Mouse (Mus musculus) forebrain, embryonic 13.5 days (tissue): ENCODE results near the gene Gpd1. TPM values are rescaled to one million over a fixed set of nuclear protein-coding genes. Genes with fewer than 3 reads are reported as not detected.
"Not testable (repeated sequence)": the region's sequence is repeated elsewhere in the genome, so short reads cannot be mapped to it uniquely, and the experiment has no call there.

Experiments used
- ATAC-seq: fragments of 200-750 bp; cut with Nextera tagmentation; 2 replicates; pipeline ENCODE4 v1.8.0; 2017
- H3K27ac ChIP-seq: fragments of 300-500 bp; sonication (generic); 2 replicates; pipeline ENCODE4 v1.5.1; 2015; ENCODE audit warnings: inconsistent platforms, mild to moderate bottlenecking, moderate library complexity
- H3K27me3 ChIP-seq: fragments of 300-500 bp; sonication (generic); 2 replicates; pipeline ENCODE4 v1.6.1; 2015; ENCODE audit warnings: mild to moderate bottlenecking, inconsistent platforms
- H3K36me3 ChIP-seq: fragments of 300-500 bp; sonication (generic); 2 replicates; pipeline ENCODE4 v1.6.1; 2015; ENCODE audit warnings: mild to moderate bottlenecking, inconsistent platforms; ENCODE audit not compliant: poor library complexity, severe bottlenecking
- H3K4me1 ChIP-seq: fragments of 300-500 bp; sonication (generic); 2 replicates; pipeline ENCODE4 v1.6.1; 2015; ENCODE audit warnings: inconsistent platforms
- H3K4me2 ChIP-seq: fragments of 300-500 bp; sonication (generic); 2 replicates; pipeline ENCODE4 v1.6.1; 2015; ENCODE audit warnings: inconsistent platforms, mild to moderate bottlenecking, moderate library complexity
- H3K4me3 ChIP-seq: fragments of 300-500 bp; sonication (generic); 2 replicates; pipeline ENCODE4 v1.5.1; 2015; ENCODE audit warnings: mild to moderate bottlenecking, inconsistent platforms
- H3K9ac ChIP-seq: fragments of 300-500 bp; sonication (generic); 2 replicates; pipeline ENCODE4 v1.6.1; 2015; ENCODE audit warnings: mild to moderate bottlenecking, inconsistent platforms
- H3K9me3 ChIP-seq: fragments of 300-500 bp; sonication (generic); replicated peaks from 2 replicates; pipeline ENCODE4 v1.6.1; 2016; ENCODE audit warnings: inconsistent platforms
- WGBS: fragments of 180-500 bp; shearing (Covaris S2); methylation state at CpG from one replicate; pipeline ENCODE4 v1.1.7; 2015; 5-methylcytosine and 5-hydroxymethylcytosine counted together
- polyA plus RNA-seq: library from polyadenylated mRNA; unstranded; fragments of >200 nt; fragmentation: Nextera tagmentation; extraction: Ambion mirVana; gene quantifications from 2 replicates; pipeline ENCODE4 v1.2.1, GENCODE M21; 2015

Gene Gpd1
- polyA plus RNA-seq, 1 experiment from 2014 or later, result 1.2 TPM

DNA sequence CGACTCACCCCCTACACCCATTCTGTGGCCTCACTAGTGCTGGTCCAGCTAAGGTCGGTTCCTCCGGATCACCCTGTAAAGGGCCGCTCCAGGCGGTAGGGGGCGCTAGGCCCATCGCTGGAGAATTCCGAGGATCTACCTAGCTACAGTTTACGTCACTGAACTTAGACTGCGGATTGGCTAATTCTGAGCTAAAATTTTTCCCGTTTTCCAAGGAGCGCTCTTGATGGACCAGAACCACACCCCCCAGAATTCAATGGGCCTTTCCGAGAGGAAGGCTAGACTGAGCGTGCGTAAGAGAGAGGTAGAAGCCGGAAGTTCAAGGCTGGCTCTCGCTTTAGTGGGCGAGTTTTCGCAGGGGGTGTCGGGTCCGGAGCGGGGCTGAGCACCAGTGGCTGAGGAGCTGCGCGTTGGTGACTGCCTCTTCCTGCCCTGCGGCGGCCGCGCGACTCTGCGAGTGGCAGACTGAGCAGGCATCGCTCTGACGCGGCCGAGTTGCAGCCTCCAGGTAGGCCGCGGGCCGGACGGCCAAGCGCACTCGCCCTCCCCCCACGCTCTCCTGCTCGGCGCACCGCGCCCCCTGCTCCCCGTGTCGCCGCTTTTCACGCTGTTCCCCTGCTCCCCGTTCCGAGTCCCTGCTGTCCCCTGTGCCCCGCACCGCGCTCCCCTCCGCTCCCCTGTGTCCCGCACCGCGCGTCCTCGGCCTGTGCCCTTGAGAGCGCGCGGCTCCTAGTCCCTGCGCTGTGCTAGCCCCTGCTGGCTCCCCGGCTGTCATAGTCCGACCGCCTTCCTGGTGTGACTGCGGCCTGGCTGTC, 8.2 kb downstream of the Gpd1 start, which contains the start of gene Cox14:
Gene Cox14, plus strand, starts transcription at position 278 of the 815 bp plus-strand sequence.
- H3K27me3 ChIP-seq, result no peaks in the 10 kb centered on the region
- WGBS, result under 1% methylated on average over 49 of the region's 68 CpGs

DNA sequence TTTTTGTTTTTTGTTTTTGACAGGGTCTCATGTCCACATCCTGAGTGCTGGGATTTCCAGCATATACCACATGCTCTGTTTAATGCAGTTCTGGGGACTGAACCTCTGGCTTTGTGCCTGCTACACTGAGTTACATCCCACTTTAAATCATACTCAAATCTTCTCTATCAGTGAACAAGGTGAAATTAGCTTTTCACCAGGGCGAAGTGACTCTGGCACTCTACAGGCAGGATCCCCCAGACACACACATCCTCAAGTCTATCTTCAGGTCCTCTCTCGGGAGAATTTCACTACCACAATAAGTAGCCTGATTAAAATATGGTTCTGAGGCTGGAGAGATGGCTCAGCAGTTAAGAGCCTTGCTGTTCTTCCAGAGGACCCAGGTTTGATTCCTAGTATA, 9.2 kb downstream of the Gpd1 start:
- 78% methylated on average over 2 of the region's 2 CpGs for WGBS
- Histone ChIP-seq H3K27ac (no peak overlapping the region), H3K36me3 (peaks cover 52% of the 10 kb centered on the region)

More for the DNA sequence above, 8.2 kb downstream of the Gpd1 start, which contains the start of gene Cox14:
- peak within 1 kb of the TSS; percentile 92 for H3K4me2 ChIP-seq
- peak within 1 kb of the TSS; percentile 89 for H3K27ac ChIP-seq
- ATAC-seq, result peak; percentile 96
- H3K9me3 ChIP-seq, result no peaks in the 10 kb centered on the region
- H3K36me3 ChIP-seq, result peaks cover 60% of the 10 kb centered on the region
- H3K4me1 ChIP-seq, result peaks cover 35% of the 10 kb centered on the region
- peak within 1 kb of the TSS; percentile 86 for H3K4me3 ChIP-seq
- H3K9ac ChIP-seq, result peak within 1 kb of the TSS; percentile 93

DNA sequence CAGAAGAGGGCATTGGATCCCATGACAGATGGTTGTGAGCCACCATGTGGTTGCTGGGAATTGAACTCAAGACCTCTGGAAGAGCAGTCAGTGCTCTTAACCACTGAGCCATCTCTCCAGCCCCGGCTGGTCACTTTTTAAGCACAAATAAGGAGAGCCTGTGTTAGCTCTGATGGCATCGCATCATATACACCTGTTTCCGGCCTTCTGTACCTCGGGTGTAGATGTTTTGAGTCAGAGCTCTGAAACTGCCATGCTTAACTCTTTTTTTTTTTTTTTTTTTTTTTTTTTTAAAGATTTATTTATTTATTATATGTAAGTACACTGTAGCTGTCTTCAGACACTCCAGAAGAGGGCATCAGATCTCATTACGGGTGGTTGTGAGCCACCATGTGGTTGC, 9.7 kb downstream of the Gpd1 start:
- not testable (repeated sequence) for H3K9me3 ChIP-seq, ATAC-seq, H3K27ac ChIP-seq, H3K4me3 ChIP-seq, H3K9ac ChIP-seq, H3K27me3 ChIP-seq
- H3K4me1 ChIP-seq, result peaks cover 35% of the 10 kb centered on the region
- WGBS, result 96% methylated on average over 4 of the region's 5 CpGs
- H3K36me3 ChIP-seq, result peaks cover 50% of the 10 kb centered on the region
- 0 out of 2 replicates have a peak overlapping the region, but pooled peaks have one; percentile 92 for H3K4me2 ChIP-seq

More for the DNA sequence above, 9.2 kb downstream of the Gpd1 start:
- Histone ChIP-seq H3K9me3 (no peaks in the 10 kb centered on the region), H3K9ac (peak overlapping the region; percentile 93), H3K4me1 (peaks cover 35% of the 10 kb centered on the region), H3K27me3 (no peaks in the 10 kb centered on the region), H3K4me3 (peak overlapping the region; percentile 86), H3K4me2 (peak overlapping the region; percentile 92)
- ATAC-seq, result no peak

DNA sequence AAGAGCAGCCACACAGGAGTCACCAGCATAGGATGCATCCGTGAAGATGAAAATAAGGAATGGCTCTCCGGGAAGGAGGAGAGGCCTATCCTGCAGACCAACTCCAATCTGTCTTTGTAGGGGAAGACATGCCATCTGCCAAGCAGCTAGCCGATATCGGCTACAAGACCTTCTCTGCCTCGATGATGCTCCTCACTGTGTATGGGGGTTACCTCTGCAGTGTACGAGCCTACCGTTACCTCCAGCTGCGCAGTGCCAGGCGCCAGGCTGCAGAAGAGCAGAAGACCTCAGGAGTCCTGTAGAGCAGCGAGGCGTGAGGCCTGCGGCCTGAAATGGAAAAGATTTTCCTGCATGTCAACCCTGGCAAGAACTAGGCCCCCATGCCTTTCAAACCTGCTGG, 10.2 kb downstream of the Gpd1 start:
- Histone ChIP-seq H3K36me3 (peaks cover 47% of the 10 kb centered on the region), H3K9me3 (no peaks in the 10 kb centered on the region), H3K27ac (no peak overlapping the region), H3K4me2 (no peak overlapping the region), H3K4me1 (peaks cover 35% of the 10 kb centered on the region), H3K4me3 (no peak overlapping the region), H3K27me3 (no peaks in the 10 kb centered on the region), H3K9ac (no peak overlapping the region)
- 95% methylated on average over 12 of the region's 12 CpGs for WGBS
- ATAC-seq, result no peak

DNA sequence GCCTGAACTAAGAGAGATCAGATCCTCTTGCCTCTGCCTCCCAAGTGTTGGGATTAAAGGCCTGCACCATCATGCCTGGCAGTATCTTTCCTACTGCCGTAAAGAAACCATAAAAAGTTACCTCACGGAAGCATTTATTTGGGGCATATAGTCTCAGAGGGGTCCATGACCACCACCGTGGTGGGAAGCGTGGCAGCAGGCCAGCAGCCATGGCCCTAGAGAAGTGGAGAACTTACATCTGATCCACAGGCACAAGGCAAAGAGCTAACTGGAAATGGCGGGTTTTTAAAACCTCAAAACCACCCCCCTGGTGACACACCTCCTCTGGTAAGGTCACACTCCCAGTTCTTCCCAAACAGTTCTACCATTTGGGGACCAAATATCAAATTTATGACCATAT, 10.9 kb downstream of the Gpd1 start:
- H3K4me2 ChIP-seq, result no peak overlapping the region
- H3K27me3 ChIP-seq, result no peaks in the 10 kb centered on the region
- peaks cover 50% of the 10 kb centered on the region for H3K36me3 ChIP-seq
- no peak for ATAC-seq
- 96% methylated on average over 5 of the region's 5 CpGs for WGBS
- H3K9ac ChIP-seq, result no peak overlapping the region
- H3K4me1 ChIP-seq, result peaks cover 31% of the 10 kb centered on the region
- H3K4me3 ChIP-seq, result no peak overlapping the region
- H3K27ac ChIP-seq, result no peak overlapping the region
- no peaks in the 10 kb centered on the region for H3K9me3 ChIP-seq

DNA sequence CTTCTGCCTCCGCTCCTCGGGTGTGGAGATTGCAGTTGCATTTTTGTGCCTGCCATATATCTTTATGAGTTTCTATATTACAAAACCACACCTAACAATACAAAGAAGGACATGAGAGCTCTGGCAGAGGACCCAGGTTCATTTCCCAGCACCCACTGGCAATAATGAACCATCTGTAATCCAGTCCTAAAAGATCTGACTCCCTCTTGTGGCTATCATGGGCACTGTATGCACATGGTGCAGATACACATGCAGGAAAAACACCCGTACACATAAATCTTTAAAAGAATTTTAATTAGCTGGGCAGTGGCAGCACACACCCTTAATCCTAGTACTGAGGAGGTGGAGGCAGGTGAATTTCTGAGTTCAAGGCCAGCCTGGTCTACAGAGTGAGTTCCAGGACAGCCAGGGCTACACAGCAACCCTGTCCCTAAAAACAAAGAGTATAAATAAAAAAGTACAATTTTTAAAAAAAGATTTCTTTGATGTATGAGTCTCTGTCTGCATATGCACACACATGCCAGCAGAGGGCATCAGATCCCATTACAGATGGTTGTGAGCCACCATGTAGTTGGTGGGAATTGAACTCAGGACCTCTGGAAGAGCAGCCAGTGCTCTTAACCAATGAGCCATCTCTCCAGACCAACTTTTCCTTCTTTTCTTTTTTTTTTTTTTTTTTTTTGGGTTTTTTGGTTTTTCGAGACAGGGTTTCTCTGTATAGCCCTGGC, 11.9 kb downstream of the Gpd1 start:
- H3K4me1 ChIP-seq, result peaks cover 21% of the 10 kb centered on the region
- H3K4me2 ChIP-seq, result no peak overlapping the region
- H3K27me3 ChIP-seq, result no peaks in the 10 kb centered on the region
- no peak overlapping the region for H3K4me3 ChIP-seq
- no peak for ATAC-seq
- WGBS, result 94% methylated on average over 3 of the region's 4 CpGs
- H3K9me3 ChIP-seq, result no peaks in the 10 kb centered on the region
- H3K27ac ChIP-seq, result no peak overlapping the region
- H3K36me3 ChIP-seq, result peaks cover 49% of the 10 kb centered on the region
- H3K9ac ChIP-seq, result no peak overlapping the region

DNA sequence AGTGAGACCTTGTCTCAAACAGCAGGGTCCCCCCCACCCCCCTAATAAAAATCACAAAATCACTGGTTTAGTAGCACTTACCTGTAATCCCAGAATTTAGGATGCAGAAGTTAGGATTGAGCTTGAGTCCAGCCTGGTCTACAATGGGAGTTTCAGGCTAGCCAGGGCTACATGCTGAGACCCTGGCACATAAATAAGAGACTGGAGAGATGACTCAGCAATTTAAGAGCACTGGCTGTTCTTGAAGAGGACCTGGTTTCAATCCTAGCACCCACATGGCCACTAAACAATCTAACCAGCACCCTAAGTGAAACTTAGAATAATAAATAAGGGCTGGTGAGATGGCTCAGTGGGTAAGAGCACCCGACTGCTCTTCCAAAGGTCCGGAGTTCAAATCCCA, 13.9 kb downstream of the Gpd1 start:
- H3K36me3 ChIP-seq, result peaks cover 66% of the 10 kb centered on the region
- no peak overlapping the region for H3K4me3 ChIP-seq
- 96% methylated on average over 2 of the region's 2 CpGs for WGBS

DNA sequence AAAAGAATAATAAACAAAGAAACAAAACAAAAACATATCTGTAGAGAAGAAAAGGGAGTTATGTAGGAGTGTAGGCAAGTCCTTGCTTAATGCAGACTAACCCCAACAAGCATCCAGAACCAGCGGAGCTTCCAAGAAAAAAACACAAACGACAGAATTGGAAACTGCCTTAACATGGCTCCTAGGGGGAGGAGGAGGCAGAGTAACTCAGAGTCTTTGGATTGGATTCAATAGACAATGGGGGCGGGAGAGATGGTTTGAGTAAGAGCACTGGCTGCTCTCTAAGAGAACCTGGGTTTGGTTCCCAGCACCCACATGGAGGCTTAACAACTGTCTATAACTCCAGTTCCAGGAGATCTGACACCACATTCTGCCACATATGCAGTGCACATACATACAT, 14.4 kb downstream of the Gpd1 start:
- Histone ChIP-seq H3K9ac (no peak overlapping the region), H3K4me2 (no peak overlapping the region), H3K27ac (no peak overlapping the region), H3K4me1 (peaks cover 4% of the 10 kb centered on the region), H3K36me3 (peaks cover 71% of the 10 kb centered on the region), H3K27me3 (no peaks in the 10 kb centered on the region), H3K4me3 (no peak overlapping the region), H3K9me3 (no peaks in the 10 kb centered on the region)
- 93% methylated on average over 3 of the region's 3 CpGs for WGBS
- no peak for ATAC-seq

More for the DNA sequence above, 13.9 kb downstream of the Gpd1 start:
- no peak overlapping the region for H3K27ac ChIP-seq
- no peak for ATAC-seq
- H3K4me1 ChIP-seq, result peaks cover 9% of the 10 kb centered on the region
- H3K9ac ChIP-seq, result no peak overlapping the region
- no peaks in the 10 kb centered on the region for H3K27me3 ChIP-seq
- H3K4me2 ChIP-seq, result no peak overlapping the region
- H3K9me3 ChIP-seq, result no peaks in the 10 kb centered on the region

DNA sequence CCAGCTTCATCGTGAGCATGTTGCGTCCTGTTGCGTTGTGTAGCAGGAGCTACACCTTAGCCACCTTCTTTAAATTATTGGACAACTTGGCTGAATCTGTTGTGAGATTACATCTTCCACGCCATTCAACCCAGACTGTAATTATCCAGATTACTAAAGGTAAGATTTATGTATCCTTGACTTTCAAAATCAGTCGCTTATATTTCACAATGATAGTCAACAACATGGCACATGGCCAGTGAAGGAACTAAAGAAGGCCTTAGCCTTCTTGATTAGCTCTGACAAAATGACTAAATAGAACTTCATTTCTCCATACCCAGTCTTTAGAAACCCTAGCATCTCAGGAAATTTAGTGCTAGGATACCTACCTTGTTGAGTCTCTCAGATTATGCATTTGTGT, 15.9 kb downstream of the Gpd1 start:
- ATAC-seq, result no peak
- 95% methylated on average over 5 of the region's 5 CpGs for WGBS
- no peak overlapping the region for H3K27ac ChIP-seq
- no peaks in the 10 kb centered on the region for H3K27me3 ChIP-seq
- H3K4me1 ChIP-seq, result no peaks in the 10 kb centered on the region
- peaks cover 78% of the 10 kb centered on the region for H3K36me3 ChIP-seq
- H3K4me3 ChIP-seq, result no peak overlapping the region
- H3K4me2 ChIP-seq, result no peak overlapping the region
- no peak overlapping the region for H3K9ac ChIP-seq
- no peaks in the 10 kb centered on the region for H3K9me3 ChIP-seq

DNA sequence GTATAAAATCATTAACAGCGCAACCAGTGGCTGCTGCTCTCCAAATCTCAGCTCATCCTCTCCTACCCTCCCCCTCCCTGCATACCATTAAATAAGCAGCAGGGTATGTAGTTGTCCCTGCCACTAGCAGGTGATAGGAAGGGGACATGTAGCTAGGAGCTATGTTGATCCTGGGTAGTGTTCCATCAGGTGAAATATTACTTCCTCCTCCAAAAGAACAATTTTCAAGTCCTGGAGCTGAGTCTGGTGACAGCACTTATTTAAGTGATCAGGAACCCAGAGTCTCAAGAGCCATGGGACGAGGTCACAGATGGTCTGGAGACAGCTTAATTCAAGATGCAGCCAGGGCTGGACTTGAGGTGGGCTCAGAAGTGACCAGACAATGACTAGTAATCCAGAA, 18.3 kb downstream of the Gpd1 start:
- peaks cover 79% of the 10 kb centered on the region for H3K36me3 ChIP-seq
- no peaks in the 10 kb centered on the region for H3K9me3 ChIP-seq
- 87% methylated on average over 2 of the region's 2 CpGs for WGBS
- H3K4me1 ChIP-seq, result no peaks in the 10 kb centered on the region
- H3K9ac ChIP-seq, result no peak overlapping the region
- no peak overlapping the region for H3K4me3 ChIP-seq
- H3K4me2 ChIP-seq, result no peak overlapping the region
- H3K27me3 ChIP-seq, result no peaks in the 10 kb centered on the region
- no peak for ATAC-seq
- H3K27ac ChIP-seq, result no peak overlapping the region

DNA sequence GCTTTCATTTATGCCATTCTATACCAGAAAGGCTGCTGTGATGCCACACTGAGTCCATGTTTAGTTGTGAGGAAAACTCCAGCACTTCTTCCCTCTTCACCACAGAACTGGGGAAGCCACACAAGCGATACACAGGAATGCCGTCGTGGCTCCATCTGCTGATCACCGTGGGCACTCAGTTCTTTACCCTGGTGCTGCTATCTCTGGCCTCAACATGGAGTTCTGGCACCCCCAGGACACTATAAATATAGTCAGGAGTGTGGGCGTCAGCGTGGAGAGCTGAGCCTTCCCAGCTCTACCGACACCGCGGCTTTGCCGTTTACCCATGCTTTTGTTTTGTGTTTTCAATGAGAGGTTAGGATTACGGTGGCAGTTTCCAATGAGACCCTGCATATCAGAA, 19.4 kb downstream of the Gpd1 start:
- Histone ChIP-seq H3K4me2 (no peak overlapping the region), H3K4me1 (no peaks in the 10 kb centered on the region), H3K4me3 (no peak overlapping the region), H3K27me3 (no peaks in the 10 kb centered on the region), H3K9ac (no peak overlapping the region), H3K9me3 (no peaks in the 10 kb centered on the region), H3K36me3 (peaks cover 88% of the 10 kb centered on the region), H3K27ac (no peak overlapping the region)
- no peak for ATAC-seq
- WGBS, result 91% methylated on average over 11 of the region's 11 CpGs

DNA sequence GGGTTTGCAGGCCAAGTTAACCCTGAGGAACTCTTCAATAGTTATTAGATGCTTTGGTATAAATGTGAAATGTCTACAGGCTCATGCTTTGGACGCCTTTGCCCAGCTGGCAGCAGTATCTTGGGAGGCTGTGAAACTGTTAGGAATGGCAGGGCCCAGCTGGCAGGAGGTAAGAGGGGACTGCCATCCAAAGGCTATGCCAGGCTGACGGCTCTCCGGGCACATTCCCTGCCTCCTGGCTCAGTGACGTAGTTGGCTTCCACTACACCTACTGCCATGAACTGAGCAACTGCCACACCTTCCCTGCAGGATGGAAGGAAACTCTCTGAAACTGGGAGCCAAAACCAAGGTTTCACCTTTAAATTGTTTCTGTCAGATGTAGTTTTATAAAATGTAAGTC, 22.9 kb downstream of the Gpd1 start:
- H3K9me3 ChIP-seq, result no peaks in the 10 kb centered on the region
- no peak for ATAC-seq
- no peak overlapping the region for H3K9ac ChIP-seq
- WGBS, result 97% methylated on average over 4 of the region's 4 CpGs
- H3K4me2 ChIP-seq, result no peak overlapping the region
- H3K27ac ChIP-seq, result no peak overlapping the region
- peaks cover 85% of the 10 kb centered on the region for H3K36me3 ChIP-seq
- H3K27me3 ChIP-seq, result no peaks in the 10 kb centered on the region
- H3K4me1 ChIP-seq, result no peaks in the 10 kb centered on the region
- no peak overlapping the region for H3K4me3 ChIP-seq
